Mouse (Mus musculus) MEL (cell line): Measurements from ENCODE around the gene Ccdc85c.

Source experiments
- CTCF ChIP-seq, 3 experiments: IDR thresholded peaks in 2 of 3; conservative IDR thresholded peaks in 1 of 3; 2 replicates each; pipeline ENCODE4 v1.5.1; 2011 to 2012; ENCODE audit warnings: low read length in 3 of 3, low read depth in 2 of 3, mild to moderate bottlenecking in 2 of 3, improper control_type of control experiment in 1 of 3, inconsistent platforms in 1 of 3, mixed read lengths in 1 of 3, moderate library complexity in 1 of 3; ENCODE audit not compliant: control insufficient read depth in 1 of 3, insufficient read depth in 1 of 3, poor library complexity in 1 of 3, severe bottlenecking in 1 of 3
- MYC ChIP-seq: IDR thresholded peaks from 2 replicates; pipeline ENCODE4 v1.6.1; 2011; ENCODE audit warnings: low read depth, mild to moderate bottlenecking, low read length, improper control_type of control experiment, moderate library complexity
- POLR2A ChIP-seq, 2 experiments: IDR thresholded peaks; 2 replicates each; pipeline ENCODE4 v1.6.1; 2011 to 2012; ENCODE audit warnings: low read length in 2 of 2, mild to moderate bottlenecking in 2 of 2, control low read depth in 1 of 2, improper control_type of control experiment in 1 of 2, low read depth in 1 of 2, moderate library complexity in 1 of 2; ENCODE audit not compliant: control insufficient read depth in 1 of 2, insufficient read depth in 1 of 2, poor library complexity in 1 of 2
- POLR2AphosphoS5 ChIP-seq: IDR thresholded peaks from 2 replicates; pipeline ENCODE4 v1.6.1; 2012; ENCODE audit warnings: low read depth, borderline replicate concordance, mild to moderate bottlenecking, inconsistent platforms, low read length, moderate library complexity, mixed read lengths

DNA sequence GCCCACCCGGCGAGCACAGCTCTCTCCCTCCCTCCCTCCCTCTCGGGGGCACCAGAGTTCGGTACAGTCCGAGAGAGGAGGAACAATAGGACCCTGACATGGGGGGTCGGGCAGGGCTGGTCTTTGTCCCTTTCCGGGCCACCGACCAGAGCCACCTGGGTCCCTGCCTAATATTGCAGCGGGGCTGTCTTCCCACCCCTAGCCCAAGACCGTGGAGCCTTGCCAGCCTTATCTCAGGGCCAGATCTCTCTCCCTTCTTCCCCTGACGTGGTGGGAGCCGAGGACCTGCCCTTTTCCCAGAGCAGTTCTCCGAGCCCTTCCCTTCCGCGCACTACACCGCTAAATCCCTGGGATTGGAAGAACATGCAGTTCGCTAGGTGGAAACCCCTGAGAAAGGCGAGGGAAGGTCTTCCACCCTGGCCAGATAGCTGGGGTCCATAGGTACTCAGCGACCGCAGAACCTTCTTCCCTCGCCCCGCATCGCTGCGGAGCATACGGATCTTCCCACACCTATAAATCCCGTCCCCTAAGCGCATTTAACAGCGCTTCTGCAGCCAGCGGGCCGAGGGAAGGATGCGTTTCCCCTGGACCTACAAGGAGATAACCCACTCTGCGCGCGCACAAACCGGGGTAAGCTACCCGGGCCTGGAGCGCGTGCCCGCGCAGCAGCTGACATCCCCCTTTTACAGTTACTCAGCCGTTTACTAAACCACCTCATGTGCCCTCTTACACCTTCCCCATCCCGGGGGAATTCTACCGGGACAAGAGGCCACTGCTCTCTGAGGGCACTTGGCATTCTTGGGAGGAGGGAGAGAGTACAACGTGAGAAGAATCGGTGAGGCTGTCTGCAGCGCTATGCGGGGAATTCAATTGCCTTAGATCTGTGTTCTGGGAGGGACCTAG is 946 bp upstream of the Ccdc85c start:
- TF ChIP-seq MYC, result no peak
- no peak for TF ChIP-seq POLR2A (IDR thresholded peaks at IDR 0.05; ENCODE audit: control insufficient read depth in 1 of 2, insufficient read depth in 1 of 2, low read depth in 1 of 2, low read length in 2 of 2, poor library complexity in 1 of 2)
- no peak for TF ChIP-seq POLR2AphosphoS5
- TF ChIP-seq CTCF (IDR thresholded peaks at IDR 0.05 in 2 of 3, conservative IDR thresholded peaks at IDR 0.05 in 1 of 3; ENCODE audit: control insufficient read depth in 1 of 3, insufficient read depth in 1 of 3, low read depth in 2 of 3, low read length in 3 of 3, poor library complexity in 1 of 3, severe bottlenecking in 1 of 3), result no peak
